Mouse (Mus musculus) neural tube, embryonic 14.5 days (tissue): ENCODE measurements around the gene Galnt18. TPM values are rescaled to one million over a fixed set of nuclear protein-coding genes. Genes with fewer than 3 reads are reported as not detected.

Source experiments
- ATAC-seq: fragments of 200-750 bp; cut with Nextera tagmentation; 2 replicates; pipeline ENCODE4 v1.8.0; 2017; ENCODE audit warnings: low read depth, mild to moderate bottlenecking, moderate TSS enrichment, moderate library complexity
- H3K27ac ChIP-seq: fragments of 300-500 bp; sonication (generic); 2 replicates; pipeline ENCODE4 v1.5.1; 2014; ENCODE audit warnings: low read depth, mild to moderate bottlenecking, control low read depth, low read length, moderate library complexity, mixed read lengths
- H3K27me3 ChIP-seq: fragments of 300-500 bp; sonication (generic); 2 replicates; pipeline ENCODE4 v1.6.1; 2014; ENCODE audit warnings: low read length; ENCODE audit not compliant: control insufficient read depth, insufficient read depth
- H3K36me3 ChIP-seq: fragments of 300-500 bp; sonication (generic); 2 replicates; pipeline ENCODE4 v1.6.1; 2014; ENCODE audit warnings: low read length, mixed read lengths; ENCODE audit not compliant: control insufficient read depth, insufficient read depth
- H3K4me1 ChIP-seq: fragments of 300-500 bp; sonication (generic); 2 replicates; pipeline ENCODE4 v1.6.1; 2014; ENCODE audit warnings: low read length; ENCODE audit not compliant: control insufficient read depth, insufficient read depth
- H3K4me2 ChIP-seq: fragments of 300-500 bp; sonication (generic); 2 replicates; pipeline ENCODE4 v1.6.1; 2014; ENCODE audit warnings: mild to moderate bottlenecking, low read depth, low read length, control low read depth
- H3K4me3 ChIP-seq: fragments of 300-500 bp; sonication (generic); 2 replicates; pipeline ENCODE4 v1.5.1; 2014; ENCODE audit warnings: low read depth, low read length, control low read depth, mixed read lengths
- H3K9ac ChIP-seq: fragments of 300-500 bp; sonication (generic); replicated peaks from 2 replicates; pipeline ENCODE4 v1.6.1; 2014; ENCODE audit warnings: low read depth, mild to moderate bottlenecking, control low read depth, low read length, mixed read lengths
- H3K9me3 ChIP-seq: fragments of 300-500 bp; sonication (generic); 2 replicates; pipeline ENCODE4 v1.6.1; 2016; ENCODE audit warnings: low read length; ENCODE audit not compliant: control insufficient read depth
- WGBS: fragments of 180-500 bp; shearing (Covaris S2); extraction: QIAGEN DNeasy Blood & Tissue Kit; methylation state at CpG from one replicate; pipeline ENCODE4 v1.1.7; 2014; 5-methylcytosine and 5-hydroxymethylcytosine counted together
- polyA plus RNA-seq: library from polyadenylated mRNA; unstranded; fragments of >200 nt; fragmentation: Nextera tagmentation; extraction: Ambion mirVana; gene quantifications from 2 replicates; pipeline ENCODE4 v1.2.1, GENCODE M21; 2014

Galnt18 gene
- polyA plus RNA-seq, 1 experiment from 2014 or later = 12.7 TPM

GRCm38 (mm10) chr7:111748571-111749071 is 31.2 kb downstream of the Galnt18 start:
- WGBS = 88% methylated on average over 3 of the region's 3 CpGs
- Histone ChIP-seq H3K4me1 (no peaks in the 10 kb centered on the region), H3K27ac (no peak overlapping the region), H3K36me3 (no peaks in the 10 kb centered on the region), H3K4me3 (no peak overlapping the region), H3K9me3 (no peaks in the 10 kb centered on the region), H3K9ac (no peak overlapping the region), H3K27me3 (no peaks in the 10 kb centered on the region), H3K4me2 (no peak overlapping the region)
- ATAC-seq = no peak

- H3K4me3 ChIP-seq = no peak overlapping the region
- no peaks in the 10 kb centered on the region for H3K27me3 ChIP-seq
- ATAC-seq = no peak
- no peaks in the 10 kb centered on the region for H3K4me1 ChIP-seq
- no peak overlapping the region for H3K4me2 ChIP-seq
- H3K27ac ChIP-seq = no peak overlapping the region
- no peak overlapping the region for H3K9ac ChIP-seq
- no peaks in the 10 kb centered on the region for H3K9me3 ChIP-seq
- H3K36me3 ChIP-seq = no peaks in the 10 kb centered on the region
These were observed 35.0 kb downstream of the Galnt18 start for GRCm38 (mm10) chr7:111744770-111745169.

GRCm38 (mm10) chr7:111741595-111741994 is 38.2 kb downstream of the Galnt18 start:
- 42% methylated on average over 2 of the region's 2 CpGs for WGBS
- Histone ChIP-seq H3K4me1 (peaks cover 6% of the 10 kb centered on the region; the same call in 1 of the 2 replicates), H3K36me3 (no peaks in the 10 kb centered on the region), H3K9ac (no peak overlapping the region), H3K27ac (no peak overlapping the region), H3K27me3 (no peaks in the 10 kb centered on the region), H3K4me2 (no peak overlapping the region), H3K4me3 (no peak overlapping the region), H3K9me3 (no peaks in the 10 kb centered on the region)
- no peak for ATAC-seq

GRCm38 (mm10) chr7:111740091-111740490 is 39.7 kb downstream of the Galnt18 start:
- H3K27me3 ChIP-seq = no peaks in the 10 kb centered on the region
- H3K4me2 ChIP-seq = no peak overlapping the region
- ATAC-seq = no peak
- no peaks in the 10 kb centered on the region for H3K9me3 ChIP-seq
- 60% methylated on average over 6 of the region's 6 CpGs for WGBS
- no peak overlapping the region for H3K9ac ChIP-seq
- H3K4me1 ChIP-seq = peaks cover 6% of the 10 kb centered on the region; the same call in 1 of the 2 replicates
- no peak overlapping the region for H3K4me3 ChIP-seq
- H3K27ac ChIP-seq = no peak overlapping the region
- no peaks in the 10 kb centered on the region for H3K36me3 ChIP-seq

GRCm38 (mm10) chr7:111739371-111739765 is 40.4 kb downstream of the Galnt18 start:
- Histone ChIP-seq H3K4me1 (peaks cover 6% of the 10 kb centered on the region; the same call in 1 of the 2 replicates), H3K27me3 (no peaks in the 10 kb centered on the region), H3K9me3 (no peaks in the 10 kb centered on the region), H3K4me2 (no peak overlapping the region), H3K4me3 (no peak overlapping the region), H3K9ac (no peak overlapping the region), H3K27ac (no peak overlapping the region), H3K36me3 (no peaks in the 10 kb centered on the region)
- ATAC-seq = no peak
- 66% methylated on average over 5 of the region's 5 CpGs for WGBS

GRCm38 (mm10) chr7:111738456-111739370 is 41.1 kb downstream of the Galnt18 start:
- no peaks in the 10 kb centered on the region for H3K36me3 ChIP-seq
- H3K27ac ChIP-seq = no peak overlapping the region
- no peaks in the 10 kb centered on the region for H3K9me3 ChIP-seq
- WGBS = 41% methylated on average over 10 of the region's 10 CpGs
- no peaks in the 10 kb centered on the region for H3K27me3 ChIP-seq
- H3K4me2 ChIP-seq = no peak overlapping the region
- H3K9ac ChIP-seq = no peak overlapping the region
- no peak for ATAC-seq
- no peak overlapping the region for H3K4me3 ChIP-seq
- H3K4me1 ChIP-seq = peaks cover 6% of the 10 kb centered on the region; the same call in 1 of the 2 replicates

- peaks cover 6% of the 10 kb centered on the region; the same call in 1 of the 2 replicates for H3K4me1 ChIP-seq
- no peaks in the 10 kb centered on the region for H3K27me3 ChIP-seq
- no peak overlapping the region for H3K9ac ChIP-seq
- no peak overlapping the region for H3K4me3 ChIP-seq
- 57% methylated on average over 7 of the region's 7 CpGs for WGBS
- no peaks in the 10 kb centered on the region for H3K9me3 ChIP-seq
- H3K27ac ChIP-seq = no peak overlapping the region
- ATAC-seq = no peak
- H3K36me3 ChIP-seq = no peaks in the 10 kb centered on the region
- no peak overlapping the region for H3K4me2 ChIP-seq
These were observed 42.4 kb downstream of the Galnt18 start for GRCm38 (mm10) chr7:111737426-111737825.

- no peak overlapping the region for H3K27ac ChIP-seq
- no peak overlapping the region for H3K4me2 ChIP-seq
- no peaks in the 10 kb centered on the region for H3K9me3 ChIP-seq
- H3K27me3 ChIP-seq = no peaks in the 10 kb centered on the region
- H3K4me3 ChIP-seq = no peak overlapping the region
- peaks cover 6% of the 10 kb centered on the region; the same call in 1 of the 2 replicates for H3K4me1 ChIP-seq
- ATAC-seq = no peak
- no peak overlapping the region for H3K9ac ChIP-seq
- 66% methylated on average over 3 of the region's 3 CpGs for WGBS
- no peaks in the 10 kb centered on the region for H3K36me3 ChIP-seq
These were observed 43.4 kb downstream of the Galnt18 start for GRCm38 (mm10) chr7:111736365-111736764.
